Mouse (Mus musculus) heart, embryonic 12.5 days (tissue): Measurements from ENCODE around the gene Pacs1. TPM values are rescaled to one million over a fixed set of nuclear protein-coding genes. Genes with fewer than 3 reads are reported as not detected.
A peak's percentile ranks its signal among the peaks of the same experiment; 100 is the strongest.

Source experiments
- ATAC-seq: fragments of 200-750 bp; cut with Nextera tagmentation; 2 replicates; pipeline ENCODE4 v1.8.0; 2017; ENCODE audit warnings: moderate TSS enrichment, moderate library complexity; ENCODE audit not compliant: insufficient number of reproducible peaks, low FRiP score
- H3K27ac ChIP-seq: fragments of 300-500 bp; sonication (generic); 2 replicates; pipeline ENCODE4 v1.5.1; 2016; ENCODE audit warnings: mild to moderate bottlenecking, moderate library complexity; ENCODE audit not compliant: poor library complexity, severe bottlenecking
- H3K27me3 ChIP-seq: fragments of 300-500 bp; sonication (generic); replicated peaks from 2 replicates; pipeline ENCODE4 v1.6.1; 2016; ENCODE audit warnings: mild to moderate bottlenecking, moderate library complexity
- H3K36me3 ChIP-seq: fragments of 300-500 bp; sonication (generic); 2 replicates; pipeline ENCODE4 v1.6.1; 2016; ENCODE audit warnings: mild to moderate bottlenecking, moderate library complexity
- H3K4me1 ChIP-seq: fragments of 300-500 bp; sonication (generic); replicated peaks from 2 replicates; pipeline ENCODE4 v1.6.1; 2016; ENCODE audit warnings: mild to moderate bottlenecking
- H3K4me2 ChIP-seq: fragments of 300-500 bp; sonication (generic); 2 replicates; pipeline ENCODE4 v1.6.1; 2016; ENCODE audit warnings: mild to moderate bottlenecking, moderate library complexity
- H3K4me3 ChIP-seq: fragments of 300-500 bp; sonication (generic); 2 replicates; pipeline ENCODE4 v1.5.1; 2016; ENCODE audit warnings: mild to moderate bottlenecking
- H3K9ac ChIP-seq: fragments of 300-500 bp; sonication (generic); 2 replicates; pipeline ENCODE4 v1.6.1; 2016; ENCODE audit warnings: mild to moderate bottlenecking, moderate library complexity
- H3K9me3 ChIP-seq: fragments of 300-500 bp; sonication (generic); replicated peaks from 2 replicates; pipeline ENCODE4 v1.6.1; 2016; ENCODE audit warnings: mild to moderate bottlenecking, moderate library complexity
- WGBS: fragments of 180-500 bp; shearing (Covaris S2); methylation state at CpG from one replicate; pipeline ENCODE4 v1.1.7; 2016; 5-methylcytosine and 5-hydroxymethylcytosine counted together
- polyA plus RNA-seq: library from polyadenylated mRNA; unstranded; fragments of >200 nt; fragmentation: Nextera tagmentation; extraction: Ambion mirVana; gene quantifications from 2 replicates; pipeline ENCODE4 v1.2.1, GENCODE M21; 2016

The Pacs1 gene
- 27.9 and 28.4 TPM in 2 replicates for polyA plus RNA-seq

- ATAC-seq, result peak; percentile 95
- Histone ChIP-seq H3K4me2 (peak within 1 kb of the TSS; percentile 89), H3K27ac (peak within 1 kb of the TSS; percentile 92), H3K27me3 (no peaks in the 10 kb centered on the region), H3K4me3 (peak within 1 kb of the TSS; percentile 92), H3K36me3 (peaks cover 39% of the 10 kb centered on the region), H3K9me3 (no peaks in the 10 kb centered on the region), H3K9ac (peak within 1 kb of the TSS; percentile 94), H3K4me1 (peaks cover 47% of the 10 kb centered on the region)
- WGBS, result under 1% methylated on average over 84 of the region's 97 CpGs
Measured at GRCm38 (mm10) chr19:5272801-5273733, at the start of gene Pacs1. Gene Pacs1, minus strand, starts transcription at chr19:5273119.

GRCm38 (mm10) chr19:5313189-5313588 is 40.3 kb upstream of the Pacs1 start:
- Histone ChIP-seq H3K9ac (no peak overlapping the region), H3K4me3 (no peak overlapping the region), H3K27me3 (peaks cover under 1% of the 10 kb centered on the region; the same call in 1 of the 2 replicates), H3K36me3 (no peaks in the 10 kb centered on the region), H3K4me1 (no peaks in the 10 kb centered on the region), H3K27ac (no peak overlapping the region), H3K9me3 (peaks cover 19% of the 10 kb centered on the region), H3K4me2 (no peak overlapping the region)
- 86% methylated on average over 8 of the region's 8 CpGs for WGBS
- ATAC-seq, result no peak

- peaks cover 19% of the 10 kb centered on the region for H3K27me3 ChIP-seq
- ATAC-seq, result peak; percentile 73; the same call in 1 of the 2 replicates
- no peak overlapping the region for H3K9ac ChIP-seq
- no peak overlapping the region for H3K27ac ChIP-seq
- peaks cover 4% of the 10 kb centered on the region; the same call in 1 of the 2 replicates for H3K4me1 ChIP-seq
- no peaks in the 10 kb centered on the region for H3K36me3 ChIP-seq
- 81% methylated on average over 7 of the region's 7 CpGs for WGBS
- H3K4me3 ChIP-seq, result no peak overlapping the region
- no peak overlapping the region for H3K4me2 ChIP-seq
- H3K9me3 ChIP-seq, result 0 out of 2 replicates have a peak, but pooled peaks cover 8% of the 10 kb centered on the region
Measured at GRCm38 (mm10) chr19:5309025-5309424, 36.1 kb upstream of the Pacs1 start.

GRCm38 (mm10) chr19:5306968-5307734 is 34.2 kb upstream of the Pacs1 start:
- Histone ChIP-seq H3K9me3 (0 out of 2 replicates have a peak, but pooled peaks cover 8% of the 10 kb centered on the region), H3K9ac (no peak overlapping the region), H3K4me3 (peak overlapping the region; percentile 30), H3K4me2 (peak overlapping the region; percentile 63), H3K27me3 (peaks cover 19% of the 10 kb centered on the region), H3K36me3 (no peaks in the 10 kb centered on the region), H3K27ac (no peak overlapping the region), H3K4me1 (peaks cover 4% of the 10 kb centered on the region; the same call in 1 of the 2 replicates)
- no peak for ATAC-seq
- WGBS, result 28% methylated on average over 98 of the region's 98 CpGs

- H3K27me3 ChIP-seq, result peaks cover 19% of the 10 kb centered on the region
- H3K4me1 ChIP-seq, result peaks cover 4% of the 10 kb centered on the region; the same call in 1 of the 2 replicates
- no peak overlapping the region for H3K9ac ChIP-seq
- no peak overlapping the region for H3K4me3 ChIP-seq
- WGBS, result 77% methylated on average over 6 of the region's 6 CpGs
- ATAC-seq, result no peak
- no peaks in the 10 kb centered on the region for H3K36me3 ChIP-seq
- H3K27ac ChIP-seq, result no peak overlapping the region
- H3K4me2 ChIP-seq, result no peak overlapping the region
- H3K9me3 ChIP-seq, result 0 out of 2 replicates have a peak, but pooled peaks cover 8% of the 10 kb centered on the region
Measured at GRCm38 (mm10) chr19:5306279-5306678, 33.4 kb upstream of the Pacs1 start.

- Histone ChIP-seq H3K4me2 (no peak overlapping the region), H3K27me3 (peaks cover 16% of the 10 kb centered on the region), H3K4me3 (no peak overlapping the region), H3K4me1 (peaks cover 22% of the 10 kb centered on the region), H3K9me3 (0 out of 2 replicates have a peak, but pooled peaks cover 8% of the 10 kb centered on the region), H3K9ac (no peak overlapping the region), H3K36me3 (no peaks in the 10 kb centered on the region), H3K27ac (no peak overlapping the region)
- ATAC-seq, result no peak
- WGBS, result 20% methylated on average over 4 of the region's 4 CpGs
Measured at GRCm38 (mm10) chr19:5302455-5302854, 29.5 kb upstream of the Pacs1 start.

- H3K4me2 ChIP-seq, result no peak overlapping the region
- H3K36me3 ChIP-seq, result no peaks in the 10 kb centered on the region
- peaks cover 29% of the 10 kb centered on the region for H3K4me1 ChIP-seq
- ATAC-seq, result no peak
- H3K9ac ChIP-seq, result no peak overlapping the region
- 75% methylated on average over 6 of the region's 6 CpGs for WGBS
- H3K27me3 ChIP-seq, result peaks cover 4% of the 10 kb centered on the region; the same call in 1 of the 2 replicates
- H3K4me3 ChIP-seq, result no peak overlapping the region
- no peak overlapping the region for H3K27ac ChIP-seq
- no peaks in the 10 kb centered on the region for H3K9me3 ChIP-seq
Measured at GRCm38 (mm10) chr19:5300588-5300987, 27.7 kb upstream of the Pacs1 start.

- WGBS, result 8% methylated on average over 32 of the region's 32 CpGs
- peaks cover 4% of the 10 kb centered on the region; the same call in 1 of the 2 replicates for H3K27me3 ChIP-seq
- peak within 1 kb of the TSS; percentile 81 for H3K9ac ChIP-seq
- ATAC-seq, result no peak
- H3K4me3 ChIP-seq, result peak within 1 kb of the TSS; percentile 57
- no peaks in the 10 kb centered on the region for H3K9me3 ChIP-seq
- peak within 1 kb of the TSS; percentile 87 for H3K4me2 ChIP-seq
- H3K27ac ChIP-seq, result no peak within 1 kb of the TSS
- peaks cover 40% of the 10 kb centered on the region for H3K4me1 ChIP-seq
- peaks cover 8% of the 10 kb centered on the region for H3K36me3 ChIP-seq
Measured at GRCm38 (mm10) chr19:5297903-5298800, 25.2 kb upstream of the Pacs1 start, which contains the start of gene Gal3st3. Gene Gal3st3, plus strand, starts transcription at chr19:5298331.

- Histone ChIP-seq H3K27ac (no peak overlapping the region), H3K4me1 (peaks cover 40% of the 10 kb centered on the region), H3K9me3 (no peaks in the 10 kb centered on the region), H3K4me3 (no peak overlapping the region), H3K27me3 (peaks cover 4% of the 10 kb centered on the region; the same call in 1 of the 2 replicates), H3K4me2 (no peak overlapping the region), H3K36me3 (peaks cover 22% of the 10 kb centered on the region), H3K9ac (no peak overlapping the region)
- ATAC-seq, result no peak
- 65% methylated on average over 5 of the region's 5 CpGs for WGBS
Measured at GRCm38 (mm10) chr19:5296630-5297029, 23.7 kb upstream of the Pacs1 start.

- peak; percentile 23 for ATAC-seq
- H3K36me3 ChIP-seq, result peaks cover 31% of the 10 kb centered on the region
- WGBS, result 5% methylated on average over 13 of the region's 13 CpGs
Measured at GRCm38 (mm10) chr19:5295736-5296075, 22.8 kb upstream of the Pacs1 start.

More at GRCm38 (mm10) chr19:5295736-5296075, 22.8 kb upstream of the Pacs1 start:
- Histone ChIP-seq H3K4me1 (peaks cover 40% of the 10 kb centered on the region), H3K9me3 (no peaks in the 10 kb centered on the region), H3K27me3 (0 out of 2 replicates have a peak, but pooled peaks cover under 1% of the 10 kb centered on the region), H3K4me2 (peak overlapping the region; percentile 80), H3K9ac (peak overlapping the region; percentile 67), H3K27ac (peak overlapping the region; percentile 78), H3K4me3 (peak overlapping the region; percentile 97)
